Comparison of ENCODE assay signal across 1 mouse cellular context in the genomic region with DNA sequence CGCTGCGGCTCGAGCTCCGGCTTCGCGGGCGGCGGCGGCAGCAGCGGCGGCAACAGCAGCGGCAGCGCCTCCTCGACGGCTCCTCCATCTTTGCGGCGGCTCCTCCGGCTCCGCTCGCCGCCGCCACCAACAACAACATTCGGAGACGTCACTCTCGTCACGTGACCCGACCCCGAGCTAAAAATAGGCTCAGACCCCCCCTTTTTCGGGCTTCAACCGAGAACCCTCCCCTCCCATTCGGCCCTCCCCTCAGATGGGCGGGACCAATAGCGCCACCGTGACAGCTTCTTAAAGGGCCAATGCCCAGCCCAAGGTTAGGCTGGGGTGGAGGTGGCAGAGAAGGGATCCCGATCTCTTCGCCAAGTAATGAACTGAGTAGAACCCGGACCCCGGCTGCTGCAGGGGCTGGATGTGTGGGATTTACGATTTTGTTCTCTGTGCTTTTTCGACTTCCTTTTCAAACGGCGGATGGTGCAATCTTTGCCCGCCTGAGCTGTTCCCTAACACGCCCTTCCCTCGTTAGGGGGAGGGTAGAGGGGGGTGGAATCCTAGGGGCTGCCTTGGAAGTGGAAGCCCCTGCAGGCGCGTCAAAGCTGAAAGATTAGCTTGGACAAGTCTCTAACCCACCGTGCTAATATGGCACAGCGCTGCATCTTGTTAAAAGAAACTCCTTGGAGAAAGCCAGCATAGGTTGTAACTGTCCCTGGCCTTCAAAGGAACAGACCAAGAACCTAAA.
TF ChIP-seq lines count a peak whose summit lies in the region.

Hdac5 (minus strand) TSS at position 161 of the 736 bp plus-strand sequence.

TF ChIP-seq in myocyte, 11 proteins besides CTCF, POLR2A, EP300 and RAD21 (continued from another document):
- TF ChIP-seq MYOD1 (IDR thresholded peaks at IDR 0.05; ENCODE audit: control insufficient read depth in 1 of 3, insufficient read length in 2 of 3, low read depth in 2 of 3) (no peak), USF1 (IDR thresholded peaks at IDR 0.05; ENCODE audit: low read depth) (peak; percentile 94), POLR2AphosphoS2 (IDR thresholded peaks at IDR 0.05; ENCODE audit: insufficient read length, low read depth) (peak; percentile 76)
